Mouse (Mus musculus) cerebellum, adult 2 months (tissue): ENCODE results near the gene Als2cl. TPM values are rescaled to one million over a fixed set of nuclear protein-coding genes. Genes with fewer than 3 reads are reported as not detected.

Experiments
- DNase-seq, 2 experiments: peaks; one replicate each; pipeline ENCODE4 v3.0.0; 2021
- H3K27ac ChIP-seq: fragments of 200-500 bp; 2 replicates; pipeline ENCODE4 v1.5.1; 2012; ENCODE audit warnings: low read length, control low read depth, inconsistent platforms; ENCODE audit not compliant: insufficient read depth
- H3K27me3 ChIP-seq: fragments of 200-500 bp; 2 replicates; pipeline ENCODE4 v1.6.1; 2012; ENCODE audit warnings: inconsistent platforms, mild to moderate bottlenecking, low read length, moderate library complexity; ENCODE audit not compliant: control insufficient read depth, insufficient read depth
- H3K4me1 ChIP-seq: fragments of 200-500 bp; 2 replicates; pipeline ENCODE4 v1.6.1; 2011; ENCODE audit warnings: low read length; ENCODE audit not compliant: control insufficient read depth, insufficient read depth
- H3K4me3 ChIP-seq: fragments of 200-500 bp; replicated peaks from 2 replicates; pipeline ENCODE3; 2011; ENCODE audit warnings: mild to moderate bottlenecking, low read depth, low read length, control low read depth; ENCODE audit not compliant: insufficient read depth
- CTCF ChIP-seq: fragments of 200-500 bp; IDR thresholded peaks from 2 replicates; pipeline ENCODE4 v1.5.1; 2011; ENCODE audit warnings: low read depth, mild to moderate bottlenecking, control low read depth, low read length, moderate library complexity, borderline replicate concordance; ENCODE audit not compliant: insufficient read depth
- POLR2A ChIP-seq: fragments of 200-500 bp; IDR thresholded peaks from 2 replicates; pipeline ENCODE4 v1.6.1; 2011; ENCODE audit warnings: low read length, control low read depth, borderline replicate concordance; ENCODE audit not compliant: insufficient read depth
- WGBS: fragments of 180-500 bp; shearing (Covaris S2); methylation state at CpG from one replicate; pipeline ENCODE4 v1.1.7; 2018; 5-methylcytosine and 5-hydroxymethylcytosine counted together
- polyA plus RNA-seq: library from polyadenylated mRNA; depleted of rRNA; stranded (reverse); fragments of >200 nt; gene quantifications from 2 replicates; pipeline ENCODE4 v1.2.3, GENCODE M21; 2012

Als2cl gene
- polyA plus RNA-seq, 1 experiment = 15.8 TPM

DNA sequence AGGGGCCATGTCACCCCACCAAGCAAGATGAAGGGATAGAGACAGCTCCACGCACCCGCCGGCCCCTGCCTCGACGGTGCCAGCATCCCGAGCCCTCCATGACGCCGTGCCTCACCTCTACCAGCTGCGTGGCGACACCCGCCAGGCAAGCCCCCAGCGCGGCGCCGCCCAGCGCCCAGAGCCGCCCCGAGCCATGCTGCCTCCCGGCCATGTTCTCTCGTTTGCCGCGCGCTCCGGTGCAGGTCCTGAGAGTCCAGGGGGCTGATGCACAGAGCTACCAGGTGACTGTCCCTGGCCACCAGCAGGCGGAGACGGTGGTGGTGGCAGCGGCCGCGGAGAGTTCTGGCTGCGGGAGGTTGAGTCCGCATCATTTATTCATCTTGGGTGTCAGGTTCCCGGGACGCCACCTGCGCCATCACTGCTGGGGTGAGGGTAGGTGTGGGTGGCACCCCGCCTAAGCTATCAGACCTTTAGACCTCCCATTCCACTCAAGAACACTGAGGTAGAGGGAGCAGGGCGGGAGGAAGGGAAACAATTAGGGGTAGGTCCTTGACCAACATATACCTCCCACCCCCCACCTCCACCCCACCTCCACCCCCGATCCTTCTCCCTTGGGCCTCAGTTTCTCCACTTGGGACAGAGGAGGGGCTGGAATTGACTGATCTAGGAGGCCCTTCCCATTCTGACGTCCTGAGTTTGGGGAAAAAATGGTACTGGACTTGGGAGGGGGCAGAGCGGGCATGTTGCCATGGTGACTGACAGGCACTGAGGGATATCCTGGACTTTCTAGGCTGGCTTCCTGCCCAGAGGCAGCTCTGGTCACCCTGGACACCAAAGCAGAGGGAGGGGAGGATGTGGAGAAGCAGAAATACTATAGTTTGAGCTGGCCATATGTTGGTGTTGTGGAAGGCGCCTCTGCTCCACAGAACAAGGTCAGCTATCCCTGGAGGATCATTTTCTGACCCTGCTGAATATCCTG, 5.7 kb upstream of the Als2cl start:
- Histone ChIP-seq H3K27ac (no peak overlapping the region), H3K4me1 (peaks cover 4% of the 10 kb centered on the region), H3K4me3 (no peak overlapping the region), H3K27me3 (no peaks in the 10 kb centered on the region)
- no peak for DNase-seq
- 9% methylated on average over 40 of the region's 40 CpGs for WGBS
- TF ChIP-seq CTCF (no peak), POLR2A (no peak)

DNA sequence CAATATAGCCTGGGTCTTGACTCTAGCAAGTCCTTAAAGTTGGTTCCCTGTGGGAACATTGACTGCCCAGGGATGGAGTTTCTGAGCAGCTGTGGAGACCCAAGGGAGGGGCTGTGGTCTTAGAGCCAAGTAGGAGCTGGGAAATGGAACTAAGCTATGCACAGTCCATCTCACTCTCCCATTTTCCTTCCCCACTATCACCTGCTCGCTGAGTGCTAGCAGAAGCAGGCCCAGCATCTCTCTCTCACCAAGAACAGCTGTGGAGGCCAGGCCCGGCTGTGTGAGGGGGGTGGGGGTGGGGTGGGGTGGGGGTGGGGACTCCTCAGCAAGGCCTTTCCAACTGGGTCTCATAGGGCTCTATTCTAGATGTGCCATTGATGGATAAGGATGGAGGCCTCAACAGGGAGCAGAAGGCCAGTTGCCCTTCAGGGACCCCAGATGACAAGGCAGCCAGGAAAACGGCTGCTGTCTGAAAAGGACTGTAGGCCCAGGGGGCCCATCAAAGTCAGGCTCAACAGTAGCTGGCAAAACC, 4.9 kb upstream of the Als2cl start:
- WGBS = 28% methylated on average over 3 of the region's 3 CpGs
- no peak for TF ChIP-seq POLR2A
- TF ChIP-seq CTCF = no peak

DNA sequence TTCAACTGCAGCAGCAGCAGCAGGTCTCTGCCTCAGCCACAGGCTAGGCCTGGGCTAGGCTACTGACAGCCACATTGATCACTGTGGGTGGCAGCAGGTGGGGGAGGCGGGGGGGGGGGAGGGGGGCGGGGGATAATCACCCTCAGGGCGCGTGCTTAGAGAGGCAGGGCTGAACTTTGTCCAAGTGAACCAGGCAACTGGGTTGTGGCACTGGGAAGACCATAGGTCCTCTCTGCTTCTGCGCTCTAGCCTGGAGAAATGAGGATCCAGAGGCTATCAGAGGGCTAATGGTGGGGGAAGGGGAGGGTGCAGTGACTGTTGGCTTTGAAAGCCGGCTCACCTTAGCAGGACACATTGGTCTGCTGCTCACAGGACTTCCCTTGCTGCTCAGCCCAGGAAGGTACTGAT, 4.4 kb upstream of the Als2cl start:
- 28% methylated on average over 6 of the region's 6 CpGs for WGBS
- DNase-seq = no peak
- H3K4me1 ChIP-seq = peaks cover 4% of the 10 kb centered on the region
- H3K4me3 ChIP-seq = no peak overlapping the region
- TF ChIP-seq CTCF (no peak), POLR2A (no peak)
- H3K27ac ChIP-seq = no peak overlapping the region
- no peaks in the 10 kb centered on the region for H3K27me3 ChIP-seq

More for the DNA sequence above, 4.9 kb upstream of the Als2cl start:
- no peak for DNase-seq
- no peaks in the 10 kb centered on the region for H3K27me3 ChIP-seq
- no peak overlapping the region for H3K4me3 ChIP-seq
- H3K27ac ChIP-seq = no peak overlapping the region
- H3K4me1 ChIP-seq = peaks cover 4% of the 10 kb centered on the region

DNA sequence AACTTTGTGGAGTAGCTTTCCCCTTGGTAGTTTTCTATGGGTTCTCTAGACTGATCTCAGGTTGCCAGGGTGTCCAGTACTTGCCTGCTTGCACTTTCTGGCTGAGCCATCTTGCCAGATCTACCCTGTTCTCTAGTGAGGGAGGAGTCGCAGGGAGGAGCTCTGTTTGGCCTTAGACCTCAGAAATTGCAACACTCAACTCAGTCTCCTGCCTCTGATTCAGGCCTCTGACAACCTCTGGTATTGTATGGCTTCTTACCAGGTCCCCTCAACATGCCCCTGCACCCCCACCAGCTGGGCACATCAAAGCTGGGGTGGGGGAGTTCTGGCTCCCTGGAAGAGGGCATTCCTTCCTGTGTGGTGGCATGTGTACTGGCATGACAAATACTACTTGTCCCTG, 2.3 kb upstream of the Als2cl start:
- DNase-seq = no peak
- WGBS = 75% methylated on average over 1 of the region's 1 CpGs
- Histone ChIP-seq H3K27me3 (no peaks in the 10 kb centered on the region), H3K27ac (no peak overlapping the region), H3K4me3 (no peak overlapping the region), H3K4me1 (peaks cover 4% of the 10 kb centered on the region)
- TF ChIP-seq CTCF = no peak

DNA sequence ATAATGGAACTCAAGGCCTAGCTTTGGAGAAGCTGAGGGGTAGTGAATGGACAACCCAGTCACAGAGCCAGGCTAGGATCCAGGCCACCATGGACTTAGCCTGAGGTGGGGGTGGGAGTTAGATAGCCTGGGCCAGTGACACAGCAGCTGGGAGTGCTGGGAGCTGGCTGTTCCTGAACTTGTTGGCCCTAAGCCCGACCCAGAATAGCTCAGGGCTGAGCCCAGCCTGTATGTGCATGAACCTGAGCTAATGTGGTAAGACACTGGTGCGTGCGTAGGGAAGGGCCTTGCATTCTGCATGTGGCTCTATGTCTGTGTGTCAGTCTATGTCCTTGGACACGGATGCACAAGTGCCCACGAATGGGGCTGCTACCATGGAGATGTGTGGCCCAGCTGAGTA, 1.8 kb upstream of the Als2cl start:
- Histone ChIP-seq H3K27me3 (no peaks in the 10 kb centered on the region), H3K4me3 (no peak overlapping the region), H3K27ac (no peak overlapping the region), H3K4me1 (peaks cover 4% of the 10 kb centered on the region)
- DNase-seq = peak in 1 of 2 experiments; percentile 36
- WGBS = 19% methylated on average over 5 of the region's 5 CpGs
- TF ChIP-seq CTCF (no peak), POLR2A (no peak)

DNA sequence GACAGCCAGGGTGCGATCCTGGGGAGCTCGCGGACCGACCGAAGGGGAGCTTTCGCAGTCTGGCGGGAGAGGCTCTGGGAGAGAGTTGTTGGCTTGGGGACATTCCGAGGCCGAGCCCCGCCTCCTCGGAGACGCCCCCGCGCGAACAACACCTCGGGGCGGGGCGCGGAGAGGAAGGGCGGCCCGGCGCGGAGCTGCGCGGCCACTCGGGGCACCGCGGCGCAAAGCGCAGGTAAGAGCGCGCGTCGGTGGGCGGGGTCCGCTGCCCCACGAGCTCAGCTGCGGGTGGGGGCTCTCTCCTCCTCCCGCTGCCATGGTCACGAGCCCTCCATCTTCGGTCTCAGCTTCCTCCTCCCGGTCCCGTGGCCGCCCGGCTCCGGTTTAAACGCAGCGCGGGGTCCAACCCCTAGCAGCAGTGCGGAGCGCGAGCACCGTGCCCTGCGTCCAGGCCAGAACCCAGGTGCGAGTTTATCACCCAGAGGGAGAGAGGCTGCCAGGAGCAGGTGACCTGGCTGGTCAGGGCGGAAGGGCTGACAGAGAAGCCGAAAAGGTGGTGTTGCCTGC, 410 bp downstream of the Als2cl start, which contains the start of gene Tmie:
Gene Tmie (minus strand): TSS at position 116 of the 564 bp plus-strand sequence.
- Histone ChIP-seq H3K27me3 (no peaks in the 10 kb centered on the region), H3K27ac (peak within 1 kb of the TSS; percentile 35; the same call in 1 of the 2 replicates), H3K4me3 (peak within 1 kb of the TSS; percentile 49), H3K4me1 (peaks cover 4% of the 10 kb centered on the region)
- peak in 1 of 2 experiments; percentile 23 for DNase-seq
- no peak for TF ChIP-seq POLR2A
- no peak for TF ChIP-seq CTCF
- under 1% methylated on average over 57 of the region's 57 CpGs for WGBS

DNA sequence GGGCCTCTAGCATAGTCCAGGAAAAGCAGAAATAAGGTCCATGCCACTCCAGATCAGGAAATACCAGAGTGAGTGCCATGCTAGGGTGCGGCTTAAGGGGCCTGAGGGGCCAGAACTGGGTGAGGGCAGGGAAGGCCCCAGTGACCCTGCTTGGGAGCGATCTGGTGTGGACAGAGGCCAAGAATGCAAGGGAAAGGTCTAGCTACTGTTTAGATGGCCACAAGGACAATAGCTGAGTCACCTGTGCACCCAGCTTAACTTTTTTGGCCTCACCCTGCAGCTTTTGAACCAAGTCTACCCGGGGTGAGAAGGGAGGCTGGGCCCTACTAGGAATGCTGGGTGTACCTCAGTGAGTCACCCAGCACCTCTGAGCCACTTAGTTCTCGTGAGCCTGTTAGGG, 1.1 kb downstream of the Als2cl start:
- 74% methylated on average over 4 of the region's 4 CpGs for WGBS
- Histone ChIP-seq H3K27me3 (no peaks in the 10 kb centered on the region), H3K27ac (no peak overlapping the region; the same call in 1 of the 2 replicates), H3K4me3 (peak overlapping the region; percentile 26), H3K4me1 (peaks cover 4% of the 10 kb centered on the region)
- no peak for DNase-seq
- TF ChIP-seq CTCF = no peak
- no peak for TF ChIP-seq POLR2A

DNA sequence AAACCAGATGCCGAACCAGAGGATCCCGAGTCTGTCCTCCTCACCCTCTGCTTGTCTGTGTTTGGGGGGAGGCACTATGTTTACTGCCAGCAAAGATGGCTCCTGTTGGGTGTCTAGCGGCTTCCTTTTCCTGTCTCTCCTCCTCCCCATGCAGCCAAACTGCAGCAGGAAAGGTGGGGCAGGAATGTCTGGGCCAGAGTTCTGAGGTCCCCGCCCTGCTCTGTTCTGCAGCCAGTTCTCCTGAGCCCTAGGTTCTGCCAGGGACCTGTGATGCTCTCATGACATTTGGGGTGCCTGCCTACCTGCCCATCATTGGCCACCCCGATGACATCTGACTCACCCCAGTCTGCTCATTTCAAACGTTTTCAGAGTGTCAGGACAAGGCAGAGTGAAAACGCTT, 2.3 kb downstream of the Als2cl start:
- Histone ChIP-seq H3K27me3 (no peaks in the 10 kb centered on the region), H3K27ac (no peak overlapping the region), H3K4me1 (peaks cover 4% of the 10 kb centered on the region), H3K4me3 (no peak overlapping the region)
- DNase-seq = no peak
- TF ChIP-seq CTCF (no peak), POLR2A (no peak)
- WGBS = 77% methylated on average over 7 of the region's 7 CpGs
